Mouse (Mus musculus): ENCODE results near the gene Gm5150. TPM values are rescaled to one million over a fixed set of nuclear protein-coding genes. Genes with fewer than 3 reads are reported as not detected.

Gene Gm5150
- total RNA-seq (2023): 10 to 100 TPM; 57.4 to 76.9 TPM

GRCm38 (mm10) chr3:16006215-16006614, at the start of gene Gm5150:
Gene Gm5150, minus strand, starts transcription at chr3:16006437.

Other genes starting within 250 kb of the Gm5150 start
- 100 to 1,000 TPM; 284 to 290 TPM for gene Sirpb1c, start 157.9 kb downstream of the Gm5150 start, total RNA-seq (2023)